Mouse (Mus musculus) retina, postnatal 7 days (tissue): Measurements from ENCODE around the gene Eif3m.
"Not testable (repeated sequence)": the region's sequence is repeated elsewhere in the genome, so short reads cannot be mapped to it uniquely, and the experiment has no call there.

Source experiments
- DNase-seq: peaks from one replicate; pipeline ENCODE4 v3.0.0-alpha.2; 2012; ENCODE audit warnings: low read depth, low spot score

The Eif3m gene

GRCm38 (mm10) chr2:105016967-105017287, at the start of gene Eif3m:
Gene Eif3m, minus strand, starts transcription at chr2:105017080.
- peak; percentile 83 for DNase-seq

- no peak for DNase-seq
Observed at GRCm38 (mm10) chr2:105062741-105063372, 46.0 kb upstream of the Eif3m start.

GRCm38 (mm10) chr2:105058577-105059116, 41.8 kb upstream of the Eif3m start:
- DNase-seq = no peak

- no peak for DNase-seq
Observed at GRCm38 (mm10) chr2:105055529-105055928, 38.6 kb upstream of the Eif3m start.

GRCm38 (mm10) chr2:105048301-105048700, 31.4 kb upstream of the Eif3m start:
- DNase-seq = no peak

- no peak for DNase-seq
Observed at GRCm38 (mm10) chr2:105043152-105043551, 26.3 kb upstream of the Eif3m start.

GRCm38 (mm10) chr2:105040859-105041258, 24.0 kb upstream of the Eif3m start:
- no peak for DNase-seq

GRCm38 (mm10) chr2:105038879-105039278, 22.0 kb upstream of the Eif3m start:
- DNase-seq = no peak

- DNase-seq = no peak
Observed at GRCm38 (mm10) chr2:105037956-105038569, 21.2 kb upstream of the Eif3m start.

- no peak for DNase-seq
Observed at GRCm38 (mm10) chr2:105036401-105037070, 19.7 kb upstream of the Eif3m start.

GRCm38 (mm10) chr2:105035985-105036384, 19.1 kb upstream of the Eif3m start:
- DNase-seq = no peak

- DNase-seq = no peak
Observed at GRCm38 (mm10) chr2:105034084-105034483, 17.2 kb upstream of the Eif3m start.

GRCm38 (mm10) chr2:105030505-105030904, 13.6 kb upstream of the Eif3m start:
- DNase-seq = no peak

- no peak for DNase-seq
Observed at GRCm38 (mm10) chr2:105028806-105029205, 11.9 kb upstream of the Eif3m start.

GRCm38 (mm10) chr2:105026950-105027695, 10.2 kb upstream of the Eif3m start:
- DNase-seq = no peak

GRCm38 (mm10) chr2:105025610-105026009, 8.7 kb upstream of the Eif3m start:
- DNase-seq = not testable (repeated sequence)

GRCm38 (mm10) chr2:105023815-105024214, 6.9 kb upstream of the Eif3m start:
- no peak for DNase-seq

- DNase-seq = no peak
Observed at GRCm38 (mm10) chr2:105023031-105023615, 6.2 kb upstream of the Eif3m start.

GRCm38 (mm10) chr2:105021836-105022235, 5.0 kb upstream of the Eif3m start:
- DNase-seq = no peak

GRCm38 (mm10) chr2:105021256-105021655, 4.4 kb upstream of the Eif3m start:
- no peak for DNase-seq

- no peak for DNase-seq
Observed at GRCm38 (mm10) chr2:105019457-105019856, 2.6 kb upstream of the Eif3m start.

GRCm38 (mm10) chr2:105017802-105018201, 922 bp upstream of the Eif3m start:
- DNase-seq = no peak
